Mouse (Mus musculus) hindbrain, embryonic 13.5 days (tissue): ENCODE measurements around the gene Zfr. TPM values are rescaled to one million over a fixed set of nuclear protein-coding genes. Genes with fewer than 3 reads are reported as not detected.

Experiments used
- ATAC-seq: fragments of 200-750 bp; cut with Nextera tagmentation; 2 replicates; pipeline ENCODE4 v1.8.0; 2017; ENCODE audit warnings: moderate TSS enrichment; ENCODE audit not compliant: low FRiP score
- H3K27ac ChIP-seq: fragments of 300-500 bp; sonication (generic); 2 replicates; pipeline ENCODE4 v1.5.1; 2015; ENCODE audit warnings: inconsistent platforms, mild to moderate bottlenecking, moderate library complexity
- H3K27me3 ChIP-seq: fragments of 300-500 bp; sonication (generic); 2 replicates; pipeline ENCODE4 v1.6.1; 2015; ENCODE audit warnings: mild to moderate bottlenecking, inconsistent platforms
- H3K36me3 ChIP-seq: fragments of 300-500 bp; sonication (generic); 2 replicates; pipeline ENCODE4 v1.6.1; 2015; ENCODE audit warnings: mild to moderate bottlenecking, inconsistent platforms
- H3K4me1 ChIP-seq: fragments of 300-500 bp; sonication (generic); replicated peaks from 2 replicates; pipeline ENCODE4 v1.6.1; 2015; ENCODE audit warnings: inconsistent platforms
- H3K4me2 ChIP-seq: fragments of 300-500 bp; sonication (generic); 2 replicates; pipeline ENCODE4 v1.6.1; 2015; ENCODE audit warnings: inconsistent platforms, mild to moderate bottlenecking, moderate library complexity
- H3K4me3 ChIP-seq: fragments of 300-500 bp; sonication (generic); 2 replicates; pipeline ENCODE4 v1.5.1; 2015; ENCODE audit warnings: mild to moderate bottlenecking, inconsistent platforms
- H3K9ac ChIP-seq: fragments of 300-500 bp; sonication (generic); 2 replicates; pipeline ENCODE4 v1.6.1; 2015; ENCODE audit warnings: mild to moderate bottlenecking, inconsistent platforms
- H3K9me3 ChIP-seq: fragments of 300-500 bp; sonication (generic); 2 replicates; pipeline ENCODE4 v1.6.1; 2016; ENCODE audit warnings: inconsistent platforms
- WGBS: fragments of 180-500 bp; shearing (Covaris S2); methylation state at CpG from one replicate; pipeline ENCODE4 v1.1.7; 2015; 5-methylcytosine and 5-hydroxymethylcytosine counted together
- microRNA counts: library from miRNA; unstranded; fragments of <30 nt; microRNA quantifications from one replicate; lab custom pipeline; 2016
- microRNA-seq: library from miRNA; unstranded; fragments of <30 nt; microRNA quantifications from one replicate; pipeline ENCODE4, GENCODE M21; 2016
- polyA plus RNA-seq: library from polyadenylated mRNA; unstranded; fragments of >200 nt; fragmentation: Nextera tagmentation; extraction: Ambion mirVana; gene quantifications from 2 replicates; pipeline ENCODE4 v1.2.1, GENCODE M21; 2015

Gene Zfr
- polyA plus RNA-seq, 1 experiment from 2014 or later, result 147 TPM

GRCm38 (mm10) chr15:12225062-12225461, 107.4 kb downstream of the Zfr start:
- Histone ChIP-seq H3K4me1 (peaks cover 46% of the 10 kb centered on the region), H3K4me3 (no peak overlapping the region), H3K27ac (no peak overlapping the region), H3K9me3 (no peaks in the 10 kb centered on the region), H3K9ac (no peak overlapping the region), H3K4me2 (no peak overlapping the region), H3K36me3 (no peaks in the 10 kb centered on the region), H3K27me3 (no peaks in the 10 kb centered on the region)
- no peak for ATAC-seq
- WGBS, result 80% methylated on average over 4 of the region's 4 CpGs

- Histone ChIP-seq H3K4me2 (no peak overlapping the region), H3K9me3 (no peaks in the 10 kb centered on the region), H3K36me3 (0 out of 2 replicates have a peak, but pooled peaks cover 2% of the 10 kb centered on the region), H3K27me3 (no peaks in the 10 kb centered on the region), H3K4me3 (no peak overlapping the region), H3K27ac (no peak overlapping the region), H3K4me1 (peaks cover 43% of the 10 kb centered on the region), H3K9ac (no peak overlapping the region)
- 96% methylated on average over 15 of the region's 15 CpGs for WGBS
- ATAC-seq, result no peak
Observed at GRCm38 (mm10) chr15:12226908-12227307, 109.3 kb downstream of the Zfr start.

- ATAC-seq, result no peak
- 82% methylated on average over 4 of the region's 4 CpGs for WGBS
- no peak overlapping the region for H3K27ac ChIP-seq
Observed at GRCm38 (mm10) chr15:12227355-12227754, 109.7 kb downstream of the Zfr start.

GRCm38 (mm10) chr15:12229603-12230242, 112.1 kb downstream of the Zfr start:
- WGBS, result 86% methylated on average over 10 of the region's 10 CpGs
- no peaks in the 10 kb centered on the region for H3K27me3 ChIP-seq
- no peak for ATAC-seq
- no peak overlapping the region for H3K4me2 ChIP-seq
- peaks cover 28% of the 10 kb centered on the region for H3K36me3 ChIP-seq
- H3K4me1 ChIP-seq, result peaks cover 30% of the 10 kb centered on the region
- no peak overlapping the region for H3K9ac ChIP-seq
- no peak overlapping the region for H3K4me3 ChIP-seq
- H3K9me3 ChIP-seq, result no peaks in the 10 kb centered on the region
- H3K27ac ChIP-seq, result no peak overlapping the region; the same call in 1 of the 2 replicates

More at GRCm38 (mm10) chr15:12227355-12227754, 109.7 kb downstream of the Zfr start:
- no peaks in the 10 kb centered on the region for H3K27me3 ChIP-seq
- H3K4me3 ChIP-seq, result no peak overlapping the region
- no peaks in the 10 kb centered on the region for H3K9me3 ChIP-seq
- peaks cover 43% of the 10 kb centered on the region for H3K4me1 ChIP-seq
- H3K4me2 ChIP-seq, result no peak overlapping the region
- H3K9ac ChIP-seq, result no peak overlapping the region
- H3K36me3 ChIP-seq, result peaks cover 6% of the 10 kb centered on the region

GRCm38 (mm10) chr15:12230243-12230935, 112.8 kb downstream of the Zfr start:
- Histone ChIP-seq H3K27ac (no peak overlapping the region), H3K9ac (no peak overlapping the region)
- ATAC-seq, result no peak

GRCm38 (mm10) chr15:12231462-12231861, 113.8 kb downstream of the Zfr start:
- Histone ChIP-seq H3K27ac (no peak overlapping the region), H3K9me3 (no peaks in the 10 kb centered on the region), H3K27me3 (no peaks in the 10 kb centered on the region), H3K4me2 (no peak overlapping the region), H3K9ac (no peak overlapping the region), H3K4me1 (peaks cover 26% of the 10 kb centered on the region), H3K4me3 (no peak overlapping the region), H3K36me3 (peaks cover 37% of the 10 kb centered on the region)
- WGBS, result 88% methylated on average over 6 of the region's 6 CpGs
- no peak for ATAC-seq

More at GRCm38 (mm10) chr15:12230243-12230935, 112.8 kb downstream of the Zfr start:
- WGBS, result 68% methylated on average over 12 of the region's 12 CpGs
- Histone ChIP-seq H3K4me1 (peaks cover 27% of the 10 kb centered on the region), H3K4me3 (no peak overlapping the region), H3K27me3 (no peaks in the 10 kb centered on the region), H3K9me3 (no peaks in the 10 kb centered on the region), H3K36me3 (peaks cover 29% of the 10 kb centered on the region), H3K4me2 (no peak overlapping the region)

- Histone ChIP-seq H3K27ac (no peak overlapping the region), H3K9me3 (no peaks in the 10 kb centered on the region), H3K4me2 (no peak overlapping the region), H3K4me1 (peaks cover 24% of the 10 kb centered on the region), H3K9ac (no peak overlapping the region), H3K4me3 (no peak overlapping the region), H3K36me3 (peaks cover 43% of the 10 kb centered on the region), H3K27me3 (no peaks in the 10 kb centered on the region)
- WGBS, result 79% methylated on average over 11 of the region's 11 CpGs
- no peak for ATAC-seq
Observed at GRCm38 (mm10) chr15:12232429-12232828, 114.8 kb downstream of the Zfr start.

GRCm38 (mm10) chr15:12233021-12233420, 115.4 kb downstream of the Zfr start:
- peak overlapping the region; percentile 10; the same call in 1 of the 2 replicates for H3K27ac ChIP-seq
- no peaks in the 10 kb centered on the region for H3K9me3 ChIP-seq
- no peak overlapping the region for H3K9ac ChIP-seq
- no peak overlapping the region for H3K4me2 ChIP-seq
- no peaks in the 10 kb centered on the region for H3K27me3 ChIP-seq
- ATAC-seq, result no peak
- H3K4me3 ChIP-seq, result no peak overlapping the region
- peaks cover 19% of the 10 kb centered on the region for H3K4me1 ChIP-seq
- WGBS, result 88% methylated on average over 4 of the region's 4 CpGs
- peaks cover 48% of the 10 kb centered on the region for H3K36me3 ChIP-seq

MicroRNAs within 50 kb of the gene (microRNA counts, 519-probe panel; counts per million panel counts)
- microRNA mmu-miR-1898 (lab: Ali Mortazavi, UCI), result 51.3 counts per million

Small RNA genes within 50 kb of the gene (microRNA-seq; reads per million reads assigned to microRNA genes)
- gene Mir1898, result not detected

Other genes starting within 250 kb of the Zfr start
- 1.8 and 2.7 TPM in 2 replicates for gene Npr3, start 210.5 kb upstream of the Zfr start, polyA plus RNA-seq
- gene Sub1, start 120.8 kb upstream of the Zfr start, polyA plus RNA-seq, result 618 and 623 TPM in 2 replicates
- gene Mtmr12, start 87.2 kb downstream of the Zfr start, polyA plus RNA-seq, result 7.7 and 8.3 TPM in 2 replicates
- 67.1 and 75.1 TPM in 2 replicates for gene Golph3, start 203.6 kb downstream of the Zfr start, polyA plus RNA-seq
- not detected in 2 replicates for gene 1810049J17Rik, start 204.1 kb downstream of the Zfr start, polyA plus RNA-seq